9 mouse cellular contexts compared by ENCODE assay signal in the genomic region with DNA sequence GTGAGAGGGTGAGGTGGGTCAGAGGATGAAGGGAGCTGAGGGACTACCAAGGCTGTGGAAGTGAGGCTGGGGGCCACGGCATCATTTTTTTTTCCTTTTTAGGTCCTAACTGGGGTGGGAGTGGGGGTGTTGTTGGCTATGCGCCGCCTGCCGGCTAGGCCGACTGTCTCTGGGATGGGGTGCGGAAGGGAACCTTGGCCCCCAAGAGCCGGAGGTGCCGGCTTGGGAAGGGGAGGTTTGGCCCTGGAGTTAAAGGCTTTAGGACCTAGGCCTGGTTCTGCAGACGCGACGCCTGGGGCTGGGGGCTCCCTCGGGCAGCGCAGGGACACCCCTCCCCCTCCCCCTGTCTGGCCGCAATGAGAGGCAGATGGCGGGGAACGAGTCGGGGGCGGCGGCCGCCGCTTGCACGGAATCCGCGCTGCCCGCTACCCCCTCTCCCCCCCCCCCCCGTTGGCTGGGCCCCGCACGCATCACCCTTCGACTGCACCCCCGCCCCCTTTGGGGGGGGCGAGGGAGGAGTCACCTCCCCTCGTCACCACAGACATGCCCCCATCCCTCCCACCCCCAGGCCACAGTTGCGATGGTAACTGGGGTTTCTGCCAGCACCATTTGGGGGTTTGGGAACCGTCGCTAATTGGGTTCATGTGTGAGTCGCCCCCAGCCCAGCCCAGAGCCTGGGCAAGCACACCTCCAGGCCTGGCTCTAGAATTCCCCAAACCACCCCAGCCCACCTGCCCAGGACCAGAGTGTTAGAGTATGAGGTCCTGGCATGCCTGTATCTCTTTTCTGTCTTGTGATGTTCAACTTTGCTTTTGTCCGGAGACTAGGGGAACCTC. TPM values are rescaled to one million over a fixed set of nuclear protein-coding genes. Genes with fewer than 3 reads are reported as not detected.
DNase-seq lines count a peak whose midpoint lies in the region; ATAC-seq and TF ChIP-seq lines count a peak whose summit lies in the region.
"Had no signal": no experiment of that assay in that cellular context is flagged by ENCODE, and none has a peak within 500 bp of the region (broad histone marks: within the 10 kb centered on the region; RNA-seq: fewer than 3 reads in every experiment).

No protein-coding gene starts in this region.

- H3K4me1 ChIP-seq in kidney, embryonic 14.5 days (ENCODE audit: control insufficient read depth, insufficient read depth, low read length): peaks cover 31% of the 10 kb centered on the region
- peaks cover 23% of the 10 kb centered on the region; the same call in 1 of the 2 replicates for H3K4me1 ChIP-seq in forebrain, postnatal 0 days (ENCODE audit: insufficient read depth)
- peaks cover 31% of the 10 kb centered on the region for H3K4me1 ChIP-seq in hindbrain, embryonic 16.5 days (ENCODE audit: control insufficient read depth, insufficient read depth, low read depth, low read length)
- peaks cover 32% of the 10 kb centered on the region for H3K4me1 ChIP-seq in lung, embryonic 16.5 days (replicated peaks; ENCODE audit: control insufficient read depth, insufficient read depth, low read length)
- no peaks in the 10 kb centered on the region for H3K4me1 ChIP-seq in stomach, postnatal 0 days (replicated peaks; ENCODE audit: control insufficient read depth, insufficient read depth)

- H3K27ac ChIP-seq in kidney, embryonic 14.5 days (ENCODE audit: low read depth, low read length): peak overlapping the region; percentile 97
- peak overlapping the region; percentile 57 for H3K27ac ChIP-seq in forebrain, postnatal 0 days (ENCODE audit: low read depth, low read length)
- H3K27ac ChIP-seq in hindbrain, embryonic 16.5 days (ENCODE audit: low read depth, low read length): peak overlapping the region; percentile 73
- peak overlapping the region; percentile 98 for H3K27ac ChIP-seq in lung, embryonic 16.5 days (ENCODE audit: low read length)
- peak overlapping the region; percentile 88 for H3K27ac ChIP-seq in stomach, postnatal 0 days (replicated peaks)

- no peaks in the 10 kb centered on the region for H3K27me3 ChIP-seq in kidney, embryonic 14.5 days (ENCODE audit: control insufficient read depth, insufficient read depth, low read length)
- no peaks in the 10 kb centered on the region for H3K27me3 ChIP-seq in forebrain, postnatal 0 days (ENCODE audit: insufficient read depth, low read length)
- peaks cover 7% of the 10 kb centered on the region; the same call in 1 of the 2 replicates for H3K27me3 ChIP-seq in hindbrain, embryonic 16.5 days (replicated peaks; ENCODE audit: control insufficient read depth, insufficient read depth, low read length)
- H3K27me3 ChIP-seq in lung, embryonic 16.5 days (ENCODE audit: control insufficient read depth, insufficient read depth, low read depth, low read length): no peaks in the 10 kb centered on the region
- no peaks in the 10 kb centered on the region for H3K27me3 ChIP-seq in stomach, postnatal 0 days (ENCODE audit: control insufficient read depth, insufficient read depth, low read length)

- peak; percentile 31 for TF ChIP-seq CTCF in forebrain, postnatal 0 days (IDR thresholded peaks at IDR 0.05; ENCODE audit: low read depth)
- TF ChIP-seq CTCF in stomach, postnatal 0 days (IDR thresholded peaks at IDR 0.05; ENCODE audit: low read depth): peak; percentile 43

- H3K4me2 ChIP-seq in kidney, embryonic 14.5 days (replicated peaks; ENCODE audit: low read depth, low read length): peak overlapping the region; percentile 81
- peak overlapping the region; percentile 98 for H3K4me2 ChIP-seq in forebrain, postnatal 0 days (ENCODE audit: low read depth)
- peak overlapping the region; percentile 85 for H3K4me2 ChIP-seq in hindbrain, embryonic 16.5 days (ENCODE audit: low read length)
- peak overlapping the region; percentile 60 for H3K4me2 ChIP-seq in lung, embryonic 16.5 days (ENCODE audit: low read depth, low read length)
- H3K4me2 ChIP-seq in stomach, postnatal 0 days (replicated peaks; ENCODE audit: low read depth): peak overlapping the region; percentile 86

- peak overlapping the region; percentile 80 for H3K9ac ChIP-seq in kidney, embryonic 14.5 days (ENCODE audit: low read depth, low read length)
- H3K9ac ChIP-seq in forebrain, postnatal 0 days: peak overlapping the region; percentile 55
- peak overlapping the region; percentile 54 for H3K9ac ChIP-seq in hindbrain, embryonic 16.5 days (ENCODE audit: low read depth, low read length)
- peak overlapping the region; percentile 87 for H3K9ac ChIP-seq in lung, embryonic 16.5 days (ENCODE audit: low read length)
- peak overlapping the region; percentile 75 for H3K9ac ChIP-seq in stomach, postnatal 0 days (ENCODE audit: low read length)

- H3K36me3 ChIP-seq in kidney, embryonic 14.5 days (ENCODE audit: control insufficient read depth, insufficient read depth, low read length): peaks cover 17% of the 10 kb centered on the region
- H3K36me3 ChIP-seq in forebrain, postnatal 0 days (ENCODE audit: insufficient read depth): no peaks in the 10 kb centered on the region
- H3K36me3 ChIP-seq in hindbrain, embryonic 16.5 days (ENCODE audit: control insufficient read depth, insufficient read depth, low read length): no peaks in the 10 kb centered on the region
- peaks cover 9% of the 10 kb centered on the region; the same call in 1 of the 2 replicates for H3K36me3 ChIP-seq in lung, embryonic 16.5 days (ENCODE audit: control insufficient read depth, insufficient read depth, low read length)
- 0 out of 2 replicates have a peak, but pooled peaks cover 4% of the 10 kb centered on the region for H3K36me3 ChIP-seq in stomach, postnatal 0 days (ENCODE audit: control insufficient read depth, insufficient read depth, low read length)
- H3K36me3 ChIP-seq: G1E had no signal

- H3K9me3 ChIP-seq in kidney, embryonic 14.5 days (ENCODE audit: control insufficient read depth, low read length): no peaks in the 10 kb centered on the region
- no peaks in the 10 kb centered on the region for H3K9me3 ChIP-seq in forebrain, postnatal 0 days (ENCODE audit: low read length)
- H3K9me3 ChIP-seq in hindbrain, embryonic 16.5 days (ENCODE audit: control insufficient read depth, low read length): no peaks in the 10 kb centered on the region
- H3K9me3 ChIP-seq in lung, embryonic 16.5 days (ENCODE audit: control insufficient read depth, low read length): no peaks in the 10 kb centered on the region
- no peaks in the 10 kb centered on the region for H3K9me3 ChIP-seq in stomach, postnatal 0 days (ENCODE audit: control insufficient read depth, low read length)
- H3K9me3 ChIP-seq: G1E had no signal

- DNase-seq in kidney, postnatal 36 days: no peak
- DNase-seq in adrenal gland, postnatal 10 days: peak; percentile 49
- DNase-seq in forebrain, postnatal 0 days: peak; percentile 66
- DNase-seq in stomach, postnatal 0 days (ENCODE audit: low spot score): peak; percentile 49
- DNase-seq in cerebellum, adult 11-12 months: no peak

- ATAC-seq in kidney, embryonic 14.5 days (ENCODE audit: low FRiP score, low TSS enrichment): no peak; the same call in 1 of the 2 replicates
- ATAC-seq in forebrain, postnatal 0 days: peak; percentile 14; the same call in 1 of the 2 replicates
- peak; percentile 21; the same call in 1 of the 2 replicates for ATAC-seq in hindbrain, embryonic 16.5 days
- peak; percentile 2; the same call in 1 of the 2 replicates for ATAC-seq in lung, embryonic 16.5 days (ENCODE audit: low read depth)
- no peak for ATAC-seq in stomach, postnatal 0 days (ENCODE audit: low FRiP score, low TSS enrichment)

- H3K4me3 ChIP-seq in kidney, embryonic 14.5 days (ENCODE audit: low read length): peak overlapping the region; percentile 83
- peak overlapping the region; percentile 45 for H3K4me3 ChIP-seq in forebrain, postnatal 0 days (ENCODE audit: low read depth, low read length)
- peak overlapping the region; percentile 63 for H3K4me3 ChIP-seq in hindbrain, embryonic 16.5 days (ENCODE audit: low read length)
- peak overlapping the region; percentile 69 for H3K4me3 ChIP-seq in lung, embryonic 16.5 days (ENCODE audit: low read length)
- H3K4me3 ChIP-seq in stomach, postnatal 0 days (ENCODE audit: low read depth, low read length): peak overlapping the region; percentile 52

- under 1% methylated on average over 26 of the region's 37 CpGs for WGBS in kidney, embryonic 14.5 days
- 1% methylated on average over 23 of the region's 37 CpGs for WGBS in forebrain, postnatal 0 days
- WGBS in hindbrain, embryonic 16.5 days: 0% methylated on average over 24 of the region's 37 CpGs
- 2% methylated on average over 15 of the region's 37 CpGs for WGBS in lung, embryonic 16.5 days
- WGBS in stomach, postnatal 0 days: 4% methylated on average over 16 of the region's 37 CpGs

- no peak for TF ChIP-seq EP300 in stomach, postnatal 0 days (optimal IDR thresholded peaks at IDR 0.05)

RNA-seq across cellular contexts. Expression of gene Nfatc4, which starts 2.5 kb away (rescaled TPM):
- 26.3 and 33.8 TPM in 2 replicates for polyA plus RNA-seq in kidney, embryonic 14.5 days (2014; fragmentation: Nextera tagmentation; extraction: Ambion mirVana)
- 10 to 100 TPM; 23.5 to 28.2 TPM for total RNA-seq in adrenal gland, postnatal 10 days (2021)
- 6.0 and 11.9 TPM in 2 replicates for total RNA-seq in forebrain, postnatal 0 days (2014; rRNA removed)
- polyA plus RNA-seq in forebrain, postnatal 0 days (2015; fragmentation: Nextera tagmentation; extraction: Ambion mirVana): 3.2 and 3.9 TPM in 2 replicates
- 6.5 and 11.9 TPM in 2 replicates for polyA plus RNA-seq in hindbrain, embryonic 16.5 days (2015; fragmentation: Nextera tagmentation; extraction: Ambion mirVana)
- 48.2 and 48.5 TPM in 2 replicates for polyA plus RNA-seq in lung, embryonic 16.5 days (2015; fragmentation: Nextera tagmentation; extraction: Ambion mirVana)
- 11.2 and 12.5 TPM in 2 replicates for polyA plus RNA-seq in stomach, postnatal 0 days (2015; fragmentation: Nextera tagmentation; extraction: Ambion mirVana)
- polyA plus RNA-seq: G1E had no signal

RNA-seq across cellular contexts. Expression of gene Nynrin, which starts 28.4 kb away (rescaled TPM):
- polyA plus RNA-seq in kidney, embryonic 14.5 days (2014; fragmentation: Nextera tagmentation; extraction: Ambion mirVana): 11.0 and 15.6 TPM in 2 replicates
- 10 to 100 TPM; 20.7 to 24.4 TPM for total RNA-seq in adrenal gland, postnatal 10 days (2021)
- 24.2 and 28.5 TPM in 2 replicates for total RNA-seq in forebrain, postnatal 0 days (2014; rRNA removed)
- 4.4 and 5.5 TPM in 2 replicates for polyA plus RNA-seq in forebrain, postnatal 0 days (2015; fragmentation: Nextera tagmentation; extraction: Ambion mirVana)
- 8.4 and 13.7 TPM in 2 replicates for polyA plus RNA-seq in hindbrain, embryonic 16.5 days (2015; fragmentation: Nextera tagmentation; extraction: Ambion mirVana)
- 16.9 and 18.8 TPM in 2 replicates for polyA plus RNA-seq in lung, embryonic 16.5 days (2015; fragmentation: Nextera tagmentation; extraction: Ambion mirVana)
- polyA plus RNA-seq in stomach, postnatal 0 days (2015; fragmentation: Nextera tagmentation; extraction: Ambion mirVana): 2.8 and 3.2 TPM in 2 replicates

RNA-seq across cellular contexts. Expression of gene Ripk3, which starts 36.8 kb away (rescaled TPM):
- 38.1 and 43.3 TPM in 2 replicates for polyA plus RNA-seq in kidney, embryonic 14.5 days (2014; fragmentation: Nextera tagmentation; extraction: Ambion mirVana)
- 1 to 10 TPM; 8.3 to 9.1 TPM for total RNA-seq in adrenal gland, postnatal 10 days (2021)
- 0.46 and 0.90 TPM in 2 replicates for total RNA-seq in forebrain, postnatal 0 days (2014; rRNA removed)
- 0.86 and 2.0 TPM in 2 replicates for polyA plus RNA-seq in forebrain, postnatal 0 days (2015; fragmentation: Nextera tagmentation; extraction: Ambion mirVana)
- polyA plus RNA-seq in hindbrain, embryonic 16.5 days (2015; fragmentation: Nextera tagmentation; extraction: Ambion mirVana): 2.3 and 3.6 TPM in 2 replicates
- 38.9 and 40.8 TPM in 2 replicates for polyA plus RNA-seq in lung, embryonic 16.5 days (2015; fragmentation: Nextera tagmentation; extraction: Ambion mirVana)
- polyA plus RNA-seq in stomach, postnatal 0 days (2015; fragmentation: Nextera tagmentation; extraction: Ambion mirVana): 8.7 and 13.2 TPM in 2 replicates

RNA-seq across cellular contexts. Expression of gene Adcy4, which starts 41.5 kb away (rescaled TPM):
- polyA plus RNA-seq in kidney, embryonic 14.5 days (2014; fragmentation: Nextera tagmentation; extraction: Ambion mirVana): 7.8 and 10.4 TPM in 2 replicates
- total RNA-seq in adrenal gland, postnatal 10 days (2021): 10 to 100 TPM; 10.3 to 12.6 TPM
- total RNA-seq in forebrain, postnatal 0 days (2014; rRNA removed): 1.6 and 3.6 TPM in 2 replicates
- 1.6 and 1.7 TPM in 2 replicates for polyA plus RNA-seq in forebrain, postnatal 0 days (2015; fragmentation: Nextera tagmentation; extraction: Ambion mirVana)
- 3.5 and 5.1 TPM in 2 replicates for polyA plus RNA-seq in hindbrain, embryonic 16.5 days (2015; fragmentation: Nextera tagmentation; extraction: Ambion mirVana)
- 20.0 and 20.8 TPM in 2 replicates for polyA plus RNA-seq in lung, embryonic 16.5 days (2015; fragmentation: Nextera tagmentation; extraction: Ambion mirVana)
- polyA plus RNA-seq in stomach, postnatal 0 days (2015; fragmentation: Nextera tagmentation; extraction: Ambion mirVana): 2.3 and 2.5 TPM in 2 replicates

RNA-seq across cellular contexts. Expression of gene Cbln3, which starts 58.8 kb away (rescaled TPM):
- 0.23 and 0.31 TPM in 2 replicates for polyA plus RNA-seq in kidney, embryonic 14.5 days (2014; fragmentation: Nextera tagmentation; extraction: Ambion mirVana)
- under 1 TPM; 0.15 to 0.48 TPM for total RNA-seq in adrenal gland, postnatal 10 days (2021)
- total RNA-seq in forebrain, postnatal 0 days (2014; rRNA removed): 0.29 and 0.46 TPM in 2 replicates
- polyA plus RNA-seq in forebrain, postnatal 0 days (2015; fragmentation: Nextera tagmentation; extraction: Ambion mirVana): 0.24 and 0.33 TPM in 2 replicates
- polyA plus RNA-seq in hindbrain, embryonic 16.5 days (2015; fragmentation: Nextera tagmentation; extraction: Ambion mirVana): 0.35 and 0.56 TPM in 2 replicates
- 1.1 and 1.2 TPM in 2 replicates for polyA plus RNA-seq in lung, embryonic 16.5 days (2015; fragmentation: Nextera tagmentation; extraction: Ambion mirVana)
- 0.56 and 0.65 TPM in 2 replicates for polyA plus RNA-seq in stomach, postnatal 0 days (2015; fragmentation: Nextera tagmentation; extraction: Ambion mirVana)

Comparison
In these comparisons a context has a peak if more than half of its experiments do, and no peak if none do; other contexts are left out.
1. ATAC-seq: peak in forebrain, postnatal 0 days (single experiment), hindbrain, embryonic 16.5 days (single experiment) and lung, embryonic 16.5 days (single experiment); none in kidney, embryonic 14.5 days (single experiment) and stomach, postnatal 0 days (single experiment).
2. DNase-seq: peak in adrenal gland, postnatal 10 days (single experiment), forebrain, postnatal 0 days (single experiment) and stomach, postnatal 0 days (single experiment); none in kidney, postnatal 36 days (0 of 2) and cerebellum, adult 11-12 months (single experiment).
3. Peak in every context shown above with its lines, with median percentiles within 50 percentile points of each other: H3K27ac ChIP-seq, H3K4me2 ChIP-seq, H3K4me3 ChIP-seq and H3K9ac ChIP-seq.